Mouse (Mus musculus): ENCODE data around the gene March1. TPM values are rescaled to one million over a fixed set of nuclear protein-coding genes. Genes with fewer than 3 reads are reported as not detected.

March1 gene
- 3.3 and 4.4 TPM in 2 replicates for polyA plus RNA-seq (2012; rRNA removed)

- TF ChIP-seq POLR2A (IDR thresholded peaks at IDR 0.05; ENCODE audit: borderline replicate concordance, insufficient read depth, low read length) (no peak), CTCF (IDR thresholded peaks at IDR 0.05; ENCODE audit: borderline replicate concordance, insufficient read depth, low read depth, low read length) (no peak)
- DNase-seq, result peak; percentile 51 to 65
- WGBS, result under 1% methylated on average over 23 of the region's 23 CpGs
- peak within 1 kb of the TSS; percentile 30 for H3K4me3 ChIP-seq (replicated peaks; ENCODE audit: insufficient read depth, low read depth, low read length)
- H3K4me1 ChIP-seq (ENCODE audit: control insufficient read depth, insufficient read depth, low read length), result no peaks in the 10 kb centered on the region
- H3K27ac ChIP-seq (ENCODE audit: insufficient read depth, low read length), result no peak within 1 kb of the TSS
- no peaks in the 10 kb centered on the region for H3K27me3 ChIP-seq (ENCODE audit: control insufficient read depth, insufficient read depth, low read length)
Measured at GRCm38 (mm10) chr8:65617871-65618751, at the start of gene March1. TSS of gene March1 (plus strand) at chr8:65617900.

DNA sequence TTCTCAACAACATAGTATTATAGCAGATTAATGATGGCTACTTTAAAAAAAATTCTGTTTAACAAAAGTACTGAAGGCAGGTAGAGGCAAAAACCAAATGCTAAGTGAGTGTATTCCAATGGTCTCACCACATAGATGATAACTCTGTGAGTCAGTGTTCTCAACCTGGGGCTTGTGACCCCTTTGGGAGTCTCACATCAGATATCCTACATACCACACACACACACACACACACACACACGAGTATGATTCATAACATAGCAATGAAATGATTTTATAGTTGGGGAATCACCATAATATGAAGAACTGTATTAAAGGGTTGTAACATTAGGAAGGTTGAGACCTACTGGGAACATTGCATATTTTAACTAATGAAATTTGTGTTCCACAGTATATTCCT, 30.8 kb upstream of the March1 start:
- Histone ChIP-seq H3K27ac (ENCODE audit: insufficient read depth, low read length) (no peak overlapping the region), H3K27me3 (ENCODE audit: control insufficient read depth, insufficient read depth, low read length) (no peaks in the 10 kb centered on the region), H3K4me3 (replicated peaks; ENCODE audit: insufficient read depth, low read depth, low read length) (no peak overlapping the region), H3K4me1 (ENCODE audit: control insufficient read depth, insufficient read depth, low read length) (no peaks in the 10 kb centered on the region)
- TF ChIP-seq POLR2A (IDR thresholded peaks at IDR 0.05; ENCODE audit: borderline replicate concordance, insufficient read depth, low read length) (no peak), CTCF (IDR thresholded peaks at IDR 0.05; ENCODE audit: borderline replicate concordance, insufficient read depth, low read depth, low read length) (no peak)
- DNase-seq, result no peak
- 58% methylated on average over 1 of the region's 1 CpGs for WGBS

- H3K27me3 ChIP-seq (ENCODE audit: control insufficient read depth, insufficient read depth, low read length), result no peaks in the 10 kb centered on the region
- H3K4me3 ChIP-seq (replicated peaks; ENCODE audit: insufficient read depth, low read depth, low read length), result no peak overlapping the region
- 59% methylated on average over 2 of the region's 2 CpGs for WGBS
- no peak overlapping the region for H3K27ac ChIP-seq (ENCODE audit: insufficient read depth, low read length)
- H3K4me1 ChIP-seq (ENCODE audit: control insufficient read depth, insufficient read depth, low read length), result no peaks in the 10 kb centered on the region
- DNase-seq, result no peak
- no peak for TF ChIP-seq CTCF (IDR thresholded peaks at IDR 0.05; ENCODE audit: borderline replicate concordance, insufficient read depth, low read depth, low read length)
- TF ChIP-seq POLR2A (IDR thresholded peaks at IDR 0.05; ENCODE audit: borderline replicate concordance, insufficient read depth, low read length), result no peak
Measured at GRCm38 (mm10) chr8:65603241-65603640, 14.5 kb upstream of the March1 start.

DNA sequence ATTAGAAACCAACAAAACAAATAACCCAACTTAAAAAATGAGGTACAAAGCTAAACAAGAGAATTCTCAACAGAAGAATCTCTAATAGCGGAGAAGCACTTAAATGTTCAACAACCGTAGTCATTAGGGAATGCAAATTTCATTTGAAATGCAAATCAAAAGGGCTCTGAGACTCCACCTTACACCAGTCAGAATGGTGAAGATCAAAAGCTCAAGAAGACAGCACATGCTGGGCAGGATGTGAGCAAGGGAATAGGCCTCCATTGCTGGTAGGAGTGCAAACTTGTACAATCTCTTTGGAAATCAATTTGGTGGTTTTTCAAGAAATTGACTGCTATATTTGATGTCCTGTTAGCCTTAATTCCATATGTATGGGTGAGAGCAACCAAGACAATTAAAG, 8.2 kb upstream of the March1 start:
- no peaks in the 10 kb centered on the region for H3K4me1 ChIP-seq (ENCODE audit: control insufficient read depth, insufficient read depth, low read length)
- DNase-seq, result no peak
- no peak overlapping the region for H3K27ac ChIP-seq (ENCODE audit: insufficient read depth, low read length)
- no peak overlapping the region for H3K4me3 ChIP-seq (replicated peaks; ENCODE audit: insufficient read depth, low read depth, low read length)
- no peaks in the 10 kb centered on the region for H3K27me3 ChIP-seq (ENCODE audit: control insufficient read depth, insufficient read depth, low read length)
- TF ChIP-seq CTCF (IDR thresholded peaks at IDR 0.05; ENCODE audit: borderline replicate concordance, insufficient read depth, low read depth, low read length) (no peak), POLR2A (IDR thresholded peaks at IDR 0.05; ENCODE audit: borderline replicate concordance, insufficient read depth, low read length) (no peak)
- WGBS, result 63% methylated on average over 2 of the region's 2 CpGs

DNA sequence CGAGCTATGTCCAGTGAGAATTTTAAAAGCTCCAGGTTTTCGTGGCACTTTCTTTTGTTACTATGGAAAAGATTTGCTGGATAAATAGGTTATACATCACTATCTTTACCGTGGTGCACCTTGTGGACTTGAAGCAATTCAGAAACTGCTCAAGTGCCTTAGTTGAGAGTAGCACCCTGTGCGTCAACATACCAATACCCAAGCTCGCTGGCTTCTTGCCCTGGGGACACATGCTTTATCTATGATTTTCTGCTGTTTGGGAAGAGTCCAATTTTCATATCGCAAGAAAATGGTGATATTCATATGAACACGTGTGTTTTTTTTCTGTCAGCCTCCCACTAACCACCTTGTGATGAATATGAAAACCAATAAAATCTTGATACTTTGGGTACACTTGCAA, 1.3 kb downstream of the March1 start:
- DNase-seq, result no peak
- WGBS, result 12% methylated on average over 7 of the region's 7 CpGs
- no peak overlapping the region for H3K27ac ChIP-seq (ENCODE audit: insufficient read depth, low read length)
- H3K4me1 ChIP-seq (ENCODE audit: control insufficient read depth, insufficient read depth, low read length), result no peaks in the 10 kb centered on the region
- no peak for TF ChIP-seq POLR2A (IDR thresholded peaks at IDR 0.05; ENCODE audit: borderline replicate concordance, insufficient read depth, low read length)
- TF ChIP-seq CTCF (IDR thresholded peaks at IDR 0.05; ENCODE audit: borderline replicate concordance, insufficient read depth, low read depth, low read length), result no peak
- no peak overlapping the region for H3K4me3 ChIP-seq (replicated peaks; ENCODE audit: insufficient read depth, low read depth, low read length)
- no peaks in the 10 kb centered on the region for H3K27me3 ChIP-seq (ENCODE audit: control insufficient read depth, insufficient read depth, low read length)

GRCm38 (mm10) chr8:65644931-65645330, 27.2 kb downstream of the March1 start:
- H3K4me3 ChIP-seq (replicated peaks; ENCODE audit: insufficient read depth, low read depth, low read length), result no peak overlapping the region
- no peaks in the 10 kb centered on the region for H3K27me3 ChIP-seq (ENCODE audit: control insufficient read depth, insufficient read depth, low read length)
- TF ChIP-seq CTCF (IDR thresholded peaks at IDR 0.05; ENCODE audit: borderline replicate concordance, insufficient read depth, low read depth, low read length) (no peak), POLR2A (IDR thresholded peaks at IDR 0.05; ENCODE audit: borderline replicate concordance, insufficient read depth, low read length) (no peak)
- DNase-seq, result no peak
- no peak overlapping the region for H3K27ac ChIP-seq (ENCODE audit: insufficient read depth, low read length)
- H3K4me1 ChIP-seq (ENCODE audit: control insufficient read depth, insufficient read depth, low read length), result no peaks in the 10 kb centered on the region

DNA sequence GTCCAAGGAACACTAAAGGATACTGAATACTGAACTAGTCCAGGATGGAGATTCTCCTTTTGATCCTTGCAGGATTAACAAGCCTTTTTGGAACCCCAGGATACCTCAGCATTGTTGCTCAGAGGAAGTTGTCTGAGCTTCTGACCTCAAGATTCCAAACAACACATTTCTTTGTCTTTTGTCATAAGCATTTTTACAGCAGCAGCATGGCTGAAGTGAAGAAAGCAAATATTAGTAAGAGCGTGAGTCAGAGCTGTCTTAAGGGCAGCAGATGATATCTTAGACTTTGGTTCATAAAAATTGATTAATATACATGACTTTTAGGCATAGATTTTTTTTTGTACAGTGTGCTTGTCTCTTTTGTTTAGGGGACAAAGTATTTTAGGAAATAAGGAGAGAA, 27.8 kb downstream of the March1 start:
- WGBS, result 92% methylated on average over 1 of the region's 1 CpGs

GRCm38 (mm10) chr8:65645945-65646344, 28.2 kb downstream of the March1 start:
- H3K27ac ChIP-seq (ENCODE audit: insufficient read depth, low read length), result no peak overlapping the region
- H3K4me3 ChIP-seq (replicated peaks; ENCODE audit: insufficient read depth, low read depth, low read length), result no peak overlapping the region
- no peak for DNase-seq
- no peaks in the 10 kb centered on the region for H3K4me1 ChIP-seq (ENCODE audit: control insufficient read depth, insufficient read depth, low read length)
- no peak for TF ChIP-seq CTCF (IDR thresholded peaks at IDR 0.05; ENCODE audit: borderline replicate concordance, insufficient read depth, low read depth, low read length)
- TF ChIP-seq POLR2A (IDR thresholded peaks at IDR 0.05; ENCODE audit: borderline replicate concordance, insufficient read depth, low read length), result no peak
- H3K27me3 ChIP-seq (ENCODE audit: control insufficient read depth, insufficient read depth, low read length), result no peaks in the 10 kb centered on the region
- WGBS, result 87% methylated on average over 1 of the region's 1 CpGs

More for the DNA sequence above, 27.8 kb downstream of the March1 start:
- no peaks in the 10 kb centered on the region for H3K4me1 ChIP-seq (ENCODE audit: control insufficient read depth, insufficient read depth, low read length)
- H3K4me3 ChIP-seq (replicated peaks; ENCODE audit: insufficient read depth, low read depth, low read length), result no peak overlapping the region
- no peak for DNase-seq
- TF ChIP-seq CTCF (IDR thresholded peaks at IDR 0.05; ENCODE audit: borderline replicate concordance, insufficient read depth, low read depth, low read length) (no peak), POLR2A (IDR thresholded peaks at IDR 0.05; ENCODE audit: borderline replicate concordance, insufficient read depth, low read length) (no peak)
- no peak overlapping the region for H3K27ac ChIP-seq (ENCODE audit: insufficient read depth, low read length)
- H3K27me3 ChIP-seq (ENCODE audit: control insufficient read depth, insufficient read depth, low read length), result no peaks in the 10 kb centered on the region

Measured in cerebellum, adult 2 months (tissue).